Mouse (Mus musculus): ENCODE measurements around the gene AW011738. TPM values are rescaled to one million over a fixed set of nuclear protein-coding genes. Genes with fewer than 3 reads are reported as not detected.
A peak's percentile ranks its signal among the peaks of the same experiment; 100 is the strongest.

Gene AW011738
- polyA plus RNA-seq, 1 experiment from 2014 or later: 4.0 TPM

DNA sequence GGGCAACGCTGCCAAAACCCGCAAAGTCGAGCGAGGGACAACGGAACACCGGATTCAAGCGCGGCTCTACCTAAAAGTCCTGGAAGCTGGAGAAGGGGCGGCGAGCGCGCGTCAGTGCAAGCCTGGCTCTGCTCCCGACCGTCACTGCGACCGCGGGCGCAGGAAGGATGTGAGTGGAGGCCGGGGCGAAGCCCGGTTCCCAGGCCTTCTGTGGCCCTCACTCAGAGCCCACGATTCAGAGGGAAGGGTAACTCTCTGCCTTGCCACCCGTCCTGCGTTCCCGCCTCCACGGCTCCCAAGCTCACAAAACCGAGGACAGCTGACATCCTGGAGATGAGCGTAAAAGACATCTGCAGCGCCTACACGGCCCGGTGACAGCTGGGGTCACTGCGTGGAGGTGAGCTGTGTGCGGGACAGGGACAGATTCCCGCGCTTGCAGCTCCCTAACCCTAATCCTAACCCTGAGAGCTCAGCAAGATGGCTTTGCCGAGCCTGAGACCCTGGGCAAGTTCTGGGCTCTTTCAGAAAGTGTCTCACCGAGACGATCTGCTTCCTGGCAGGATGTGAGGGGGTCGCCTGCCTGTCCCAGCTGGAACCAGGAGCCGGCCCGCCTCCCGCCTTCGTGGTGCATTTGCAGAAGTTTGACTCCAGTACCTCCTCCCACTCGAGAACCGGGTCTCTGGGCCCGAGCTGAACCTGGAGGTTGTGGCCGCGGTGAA lies 468 bp downstream of the AW011738 start:
- DNase-seq (ENCODE audit: low spot score): peak; percentile 48
- TF ChIP-seq CTCF (IDR thresholded peaks at IDR 0.05) (no peak), EP300 (IDR thresholded peaks at IDR 0.05) (no peak)
- no peaks in the 10 kb centered on the region for H3K4me1 ChIP-seq (ENCODE audit: insufficient read depth, low read depth, low read length)

DNA sequence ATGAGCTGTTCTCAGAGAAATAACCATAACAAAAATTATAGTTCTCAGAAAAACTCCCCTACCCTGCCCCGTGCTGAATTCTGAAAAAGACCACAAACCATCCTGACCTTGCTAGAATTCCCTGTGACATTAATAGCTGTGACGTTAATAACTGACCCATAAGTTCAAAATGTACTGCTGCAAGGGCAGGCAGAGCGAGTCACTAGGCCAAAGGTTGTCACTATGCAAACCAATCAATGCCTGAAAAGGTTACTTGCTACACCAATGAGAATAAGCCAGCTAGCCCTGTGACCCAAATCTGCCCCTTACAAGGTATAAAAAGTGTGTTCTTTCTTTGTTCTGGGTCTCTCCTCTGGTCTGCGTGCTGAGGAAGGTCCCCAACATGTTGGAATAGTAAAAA lies 5.8 kb downstream of the AW011738 start:
- 86% methylated on average over 4 of the region's 4 CpGs for WGBS
- no peak overlapping the region for H3K27ac ChIP-seq (ENCODE audit: low read length)
- H3K9me3 ChIP-seq (ENCODE audit: low read length): no peaks in the 10 kb centered on the region
- H3K27me3 ChIP-seq (replicated peaks; ENCODE audit: insufficient read depth, low read length): 0 out of 2 replicates have a peak, but pooled peaks cover 5% of the 10 kb centered on the region
- TF ChIP-seq CTCF (IDR thresholded peaks at IDR 0.05): no peak
- no peak for TF ChIP-seq EP300 (IDR thresholded peaks at IDR 0.05)
- no peak for DNase-seq (ENCODE audit: low spot score)
- H3K4me1 ChIP-seq (ENCODE audit: insufficient read depth, low read depth, low read length): no peaks in the 10 kb centered on the region
- no peak overlapping the region for H3K9ac ChIP-seq (replicated peaks; ENCODE audit: low read depth)
- H3K36me3 ChIP-seq (ENCODE audit: insufficient read depth, low read length): no peaks in the 10 kb centered on the region
- no peak overlapping the region for H3K4me2 ChIP-seq (replicated peaks; ENCODE audit: low read depth, low read length)
- no peak overlapping the region for H3K4me3 ChIP-seq (ENCODE audit: low read depth, low read length)
- ATAC-seq: no peak

More for the DNA sequence above, 468 bp downstream of the AW011738 start:
- H3K4me2 ChIP-seq (replicated peaks; ENCODE audit: low read depth, low read length): peak overlapping the region; percentile 90
- H3K27me3 ChIP-seq (replicated peaks; ENCODE audit: insufficient read depth, low read length): 0 out of 2 replicates have a peak, but pooled peaks cover 9% of the 10 kb centered on the region
- H3K9me3 ChIP-seq (ENCODE audit: low read length): no peaks in the 10 kb centered on the region
- H3K27ac ChIP-seq (ENCODE audit: low read length): peak overlapping the region; percentile 80
- WGBS: under 1% methylated on average over 43 of the region's 49 CpGs
- peak overlapping the region; percentile 58 for H3K4me3 ChIP-seq (ENCODE audit: low read depth, low read length)
- H3K36me3 ChIP-seq (ENCODE audit: insufficient read depth, low read length): no peaks in the 10 kb centered on the region
- peak; percentile 52 for ATAC-seq
- peak overlapping the region; percentile 56 for H3K9ac ChIP-seq (replicated peaks; ENCODE audit: low read depth)

GRCm38 (mm10) chr4:156209963-156210635 lies 7.0 kb downstream of the AW011738 start:
- no peak for TF ChIP-seq CTCF (IDR thresholded peaks at IDR 0.05)
- Histone ChIP-seq H3K4me3 (ENCODE audit: low read depth, low read length) (no peak overlapping the region), H3K36me3 (ENCODE audit: insufficient read depth, low read length) (no peaks in the 10 kb centered on the region), H3K27me3 (replicated peaks; ENCODE audit: insufficient read depth, low read length) (no peaks in the 10 kb centered on the region), H3K9ac (replicated peaks; ENCODE audit: low read depth) (no peak overlapping the region), H3K4me1 (ENCODE audit: insufficient read depth, low read depth, low read length) (no peaks in the 10 kb centered on the region), H3K9me3 (ENCODE audit: low read length) (no peaks in the 10 kb centered on the region), H3K4me2 (replicated peaks; ENCODE audit: low read depth, low read length) (no peak overlapping the region), H3K27ac (ENCODE audit: low read length) (no peak overlapping the region)
- WGBS: 57% methylated on average over 13 of the region's 13 CpGs
- ATAC-seq (no peak), DNase-seq (ENCODE audit: low spot score) (no peak)

GRCm38 (mm10) chr4:156213134-156213533 lies 10.0 kb downstream of the AW011738 start:
- Histone ChIP-seq H3K27ac (ENCODE audit: low read length) (no peak overlapping the region), H3K9me3 (ENCODE audit: low read length) (no peaks in the 10 kb centered on the region), H3K4me1 (ENCODE audit: insufficient read depth, low read depth, low read length) (no peaks in the 10 kb centered on the region), H3K27me3 (replicated peaks; ENCODE audit: insufficient read depth, low read length) (no peaks in the 10 kb centered on the region), H3K9ac (replicated peaks; ENCODE audit: low read depth) (no peak overlapping the region), H3K4me3 (ENCODE audit: low read depth, low read length) (no peak overlapping the region), H3K36me3 (ENCODE audit: insufficient read depth, low read length) (no peaks in the 10 kb centered on the region), H3K4me2 (replicated peaks; ENCODE audit: low read depth, low read length) (no peak overlapping the region)
- WGBS: 85% methylated on average over 13 of the region's 13 CpGs
- ATAC-seq: no peak
- DNase-seq (ENCODE audit: low spot score): no peak
- TF ChIP-seq EP300 (IDR thresholded peaks at IDR 0.05) (no peak), CTCF (IDR thresholded peaks at IDR 0.05) (no peak)

DNA sequence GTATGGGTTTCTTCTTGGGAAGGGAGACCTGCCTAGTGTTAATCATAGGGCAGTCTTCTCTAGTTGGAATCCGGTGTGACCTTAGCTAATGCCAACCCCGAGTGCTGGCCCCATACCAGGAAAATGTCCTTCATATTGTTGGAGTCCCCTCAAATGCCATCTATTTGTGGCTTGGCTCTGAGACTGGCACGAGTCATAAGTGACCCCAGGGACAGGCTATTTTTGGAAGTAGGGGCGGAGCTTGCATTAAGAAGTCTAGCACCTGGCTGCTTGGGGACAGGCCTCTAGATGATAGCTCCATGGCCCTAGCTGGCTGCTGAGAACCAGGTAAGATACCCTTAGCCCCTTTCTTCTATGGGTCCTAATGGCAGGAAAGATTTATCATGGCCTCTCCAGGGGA lies 12.5 kb downstream of the AW011738 start, which contains the start of gene Perm1:
Perm1 (plus strand) TSS at position 220 of the 400 bp plus-strand sequence.
- Histone ChIP-seq H3K4me1 (ENCODE audit: insufficient read depth, low read depth, low read length) (no peaks in the 10 kb centered on the region), H3K4me2 (replicated peaks; ENCODE audit: low read depth, low read length) (no peak within 1 kb of the TSS), H3K9ac (replicated peaks; ENCODE audit: low read depth) (no peak within 1 kb of the TSS), H3K36me3 (ENCODE audit: insufficient read depth, low read length) (no peaks in the 10 kb centered on the region), H3K27me3 (replicated peaks; ENCODE audit: insufficient read depth, low read length) (no peaks in the 10 kb centered on the region), H3K9me3 (ENCODE audit: low read length) (no peaks in the 10 kb centered on the region), H3K4me3 (ENCODE audit: low read depth, low read length) (no peak within 1 kb of the TSS), H3K27ac (ENCODE audit: low read length) (no peak within 1 kb of the TSS)
- DNase-seq (ENCODE audit: low spot score) (peak; percentile 62), ATAC-seq (peak; percentile 60)
- WGBS: 51% methylated on average over 4 of the region's 4 CpGs
- TF ChIP-seq CTCF (IDR thresholded peaks at IDR 0.05): no peak
- TF ChIP-seq EP300 (IDR thresholded peaks at IDR 0.05): peak; percentile 39; the same call in 1 of the 2 replicates

- H3K4me3 ChIP-seq (ENCODE audit: low read depth, low read length): no peak overlapping the region
- no peaks in the 10 kb centered on the region for H3K9me3 ChIP-seq (ENCODE audit: low read length)
- no peaks in the 10 kb centered on the region for H3K27me3 ChIP-seq (replicated peaks; ENCODE audit: insufficient read depth, low read length)
- no peaks in the 10 kb centered on the region for H3K36me3 ChIP-seq (ENCODE audit: insufficient read depth, low read length)
- H3K9ac ChIP-seq (replicated peaks; ENCODE audit: low read depth): no peak overlapping the region
- WGBS: 91% methylated on average over 2 of the region's 2 CpGs
- H3K27ac ChIP-seq (ENCODE audit: low read length): no peak overlapping the region
- ATAC-seq: no peak
- H3K4me2 ChIP-seq (replicated peaks; ENCODE audit: low read depth, low read length): no peak overlapping the region
- H3K4me1 ChIP-seq (ENCODE audit: insufficient read depth, low read depth, low read length): no peaks in the 10 kb centered on the region
- TF ChIP-seq EP300 (IDR thresholded peaks at IDR 0.05) (no peak), CTCF (IDR thresholded peaks at IDR 0.05) (no peak)
- DNase-seq (ENCODE audit: low spot score): no peak
Measured at GRCm38 (mm10) chr4:156216196-156216595, 13.1 kb downstream of the AW011738 start.

Measured in lung, postnatal 0 days (tissue).